Mouse (Mus musculus): ENCODE data around the gene Sephs1.
"Not testable (repeated sequence)": the region's sequence is repeated elsewhere in the genome, so short reads cannot be mapped to it uniquely, and the experiment has no call there.

Sephs1 gene

DNA sequence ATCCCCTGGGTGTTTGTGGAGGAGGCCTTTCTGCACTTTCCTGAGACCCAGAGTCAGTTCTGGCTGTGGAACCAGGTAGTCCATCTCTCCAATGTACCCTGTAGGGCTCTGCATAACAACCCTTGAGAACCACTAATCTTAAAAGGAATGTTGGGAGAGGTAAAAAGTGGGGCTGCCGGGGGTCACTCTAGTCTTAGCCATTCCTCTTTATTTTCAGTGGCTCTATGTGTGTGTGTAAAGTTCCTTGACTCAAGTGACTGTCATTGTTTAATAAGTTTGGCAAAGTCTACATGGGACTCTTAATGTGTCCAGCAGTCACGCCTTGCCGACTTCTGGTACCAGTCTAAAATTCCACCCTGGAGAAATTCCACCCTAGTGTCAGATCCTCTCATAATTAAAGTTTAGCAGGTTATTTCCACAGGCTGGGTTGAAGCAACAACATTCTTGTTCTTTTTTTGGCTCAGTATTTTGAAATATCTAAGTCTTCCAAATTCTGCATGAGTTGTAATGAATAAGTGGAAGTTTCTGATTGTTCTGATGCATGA, 27.5 kb downstream of the Sephs1 start:
- no peak for DNase-seq

DNA sequence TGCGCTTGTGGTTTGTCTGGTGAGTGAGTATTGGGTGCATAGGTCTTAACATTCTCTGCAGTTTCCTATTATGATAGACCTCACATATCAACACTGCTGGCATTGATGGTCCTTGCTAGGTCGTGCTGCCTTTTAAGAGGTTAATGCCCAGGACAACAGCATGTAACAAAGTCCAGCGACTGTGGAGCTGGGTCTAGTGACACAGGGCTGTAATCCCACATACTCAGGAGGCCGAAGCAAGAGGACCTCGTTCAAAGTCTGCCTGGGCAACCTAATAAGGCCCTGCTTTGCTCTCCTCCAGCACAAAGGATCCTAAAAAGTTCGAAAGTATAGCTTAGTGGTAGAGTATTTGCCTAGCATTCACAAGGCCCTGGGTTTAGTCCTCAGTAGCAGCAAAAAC, 28.5 kb downstream of the Sephs1 start:
- DNase-seq, result no peak

DNA sequence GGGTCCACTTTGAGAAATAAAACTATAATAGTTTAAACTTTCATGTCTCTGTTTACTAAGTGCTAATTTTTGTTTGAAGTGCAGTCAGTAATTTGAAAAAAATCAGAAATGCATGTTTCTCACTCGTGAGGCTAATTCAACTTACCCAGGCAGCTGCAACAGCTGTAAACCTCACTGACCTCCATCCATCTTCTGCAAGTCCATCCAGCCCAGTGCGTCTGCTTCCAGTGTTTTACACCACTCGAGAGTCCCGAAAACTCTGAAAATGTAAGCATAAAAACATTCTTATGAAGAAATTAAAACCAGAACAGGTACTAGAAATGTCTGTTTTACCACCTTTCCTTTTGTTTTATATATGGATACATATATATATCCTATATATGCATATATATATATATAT, 29.2 kb downstream of the Sephs1 start:
- DNase-seq, result no peak

DNA sequence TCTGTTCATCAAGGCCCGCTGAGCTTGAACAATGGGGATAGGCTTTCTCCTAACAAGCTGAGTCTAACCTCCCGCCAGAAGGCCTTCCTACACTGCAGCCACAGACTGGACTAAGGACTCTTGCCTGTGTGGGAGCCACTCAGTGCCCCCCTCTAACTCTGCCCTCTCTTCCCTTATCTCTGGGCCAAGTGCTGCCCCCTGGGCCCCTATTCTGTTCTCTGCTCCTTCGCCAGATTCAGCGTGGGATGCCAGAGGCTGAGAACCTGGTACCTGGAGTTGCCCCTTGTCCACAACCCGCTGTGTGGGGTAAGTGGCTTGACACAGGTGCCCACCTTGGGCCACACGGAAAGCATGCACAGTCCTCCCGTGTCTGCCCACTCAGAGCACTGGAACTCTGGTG, 32.6 kb downstream of the Sephs1 start:
- DNase-seq, result no peak

DNA sequence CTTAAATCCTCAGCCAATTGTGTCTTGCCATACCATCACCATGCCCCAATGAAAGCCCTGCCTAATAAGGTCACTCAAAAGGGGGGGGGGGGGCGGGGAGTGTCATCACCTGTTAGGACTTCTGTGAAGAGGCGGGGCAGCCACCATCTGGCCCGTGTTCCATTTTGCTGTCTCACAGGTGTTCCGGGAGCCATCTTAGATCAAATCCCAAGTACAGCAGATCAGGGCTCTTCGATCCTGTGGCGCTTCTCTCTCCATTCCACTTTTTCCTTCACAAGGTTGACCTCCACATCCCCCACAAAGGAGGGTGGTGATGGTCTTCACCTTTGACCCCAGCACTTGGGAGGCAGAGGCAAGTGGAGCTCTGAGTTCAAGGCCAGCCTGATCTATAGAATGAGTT, 34.7 kb downstream of the Sephs1 start:
- no peak for DNase-seq

DNA sequence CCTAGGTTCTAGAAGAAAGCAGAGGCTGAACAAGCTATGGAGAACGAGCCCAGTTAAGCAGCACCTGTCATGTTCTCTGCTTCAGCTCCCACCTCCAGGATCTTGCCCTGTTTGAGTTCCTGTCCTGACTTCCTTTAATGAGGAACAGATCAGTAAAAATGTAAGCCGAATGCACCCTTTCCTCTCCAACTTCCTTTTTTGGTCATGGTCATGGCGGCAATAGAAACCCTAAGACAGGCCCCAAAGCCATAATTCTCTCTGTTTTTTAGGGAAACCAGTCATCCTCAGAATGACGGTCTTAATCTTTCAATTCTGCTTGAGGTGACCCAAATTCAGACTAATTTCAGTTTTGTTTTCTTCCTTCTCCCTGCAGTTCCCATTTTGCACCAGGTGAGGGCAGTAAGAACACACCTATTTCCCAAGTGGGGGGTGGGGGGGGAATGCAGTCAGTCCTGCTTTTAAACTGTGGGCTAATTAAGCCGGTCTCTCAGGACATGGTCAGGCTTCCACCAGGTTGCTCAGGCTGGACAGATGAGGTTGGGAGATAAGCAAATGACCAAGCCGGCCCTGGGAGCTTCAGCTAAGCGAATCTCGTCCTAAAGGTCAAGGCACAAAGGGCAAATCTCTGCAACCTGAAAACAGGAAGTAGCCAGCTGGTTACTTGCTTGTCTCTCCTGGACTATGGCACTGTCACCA, 36.1 kb downstream of the Sephs1 start:
- DNase-seq, result peak; percentile 44

DNA sequence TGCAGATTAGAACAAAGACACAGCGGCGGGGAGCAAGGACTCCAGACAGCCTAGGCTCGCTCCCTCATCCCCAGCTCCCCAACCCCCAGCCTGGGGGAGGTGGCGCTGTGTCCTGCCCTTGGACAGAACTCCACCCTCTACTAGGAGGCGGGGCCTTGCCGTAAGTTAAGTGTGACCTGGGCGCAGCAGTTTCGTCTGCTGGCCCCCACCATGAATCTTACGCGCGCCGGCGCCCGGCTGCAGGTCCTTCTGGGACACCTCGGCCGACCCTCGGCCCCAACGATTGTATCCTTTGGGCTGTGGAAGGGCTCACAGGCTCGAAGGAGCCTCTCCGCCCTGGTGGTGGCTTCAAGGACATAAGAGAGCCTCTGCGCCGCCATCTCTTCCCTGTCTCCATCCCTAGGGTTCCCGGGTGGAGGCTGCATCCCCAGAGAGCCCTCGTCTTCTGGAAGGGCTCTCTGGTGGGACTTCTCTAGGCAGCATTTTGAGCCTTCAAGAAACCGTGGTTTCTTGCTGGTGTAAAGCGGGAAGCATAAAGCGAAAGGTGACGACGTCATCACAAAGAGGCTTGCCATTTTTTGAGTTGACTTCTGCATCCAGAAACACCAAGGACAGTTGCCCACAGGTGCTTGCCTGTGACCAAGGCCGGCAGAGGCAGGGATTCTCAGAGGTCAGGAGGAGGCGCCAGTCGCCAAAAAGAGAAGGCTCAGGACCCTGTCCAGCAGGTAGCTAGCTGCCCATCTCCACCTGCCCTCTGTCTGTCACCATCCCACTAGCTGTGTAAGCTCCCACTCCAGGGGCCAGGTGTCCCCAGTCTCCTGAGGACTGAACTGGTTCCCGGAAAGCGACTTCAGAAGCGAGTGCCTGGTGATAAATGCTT, 37.7 kb downstream of the Sephs1 start, which contains the start of gene Phyh:
Gene Phyh, plus strand, starts transcription at position 160 of the 880 bp plus-strand sequence.
- DNase-seq, result peak; percentile 89

DNA sequence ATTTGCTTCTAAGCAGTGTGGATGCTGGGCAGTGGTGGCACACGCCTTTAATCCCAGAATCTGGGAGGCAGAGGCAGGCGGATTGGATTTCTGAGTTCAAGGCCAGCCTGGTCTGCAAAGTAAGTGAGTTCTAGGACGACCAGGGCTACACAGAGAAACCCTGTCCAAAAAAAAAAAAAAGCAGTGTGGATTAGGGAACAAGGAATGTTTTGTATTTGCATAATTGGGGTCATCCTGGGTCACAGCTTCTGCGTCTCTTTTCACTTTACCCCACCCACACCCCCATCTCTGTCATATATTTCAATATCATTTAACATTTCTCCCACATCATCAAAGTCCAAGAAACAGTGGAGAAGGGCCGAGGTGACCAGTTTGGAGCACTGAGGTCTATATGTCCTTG, 39.7 kb downstream of the Sephs1 start:
- DNase-seq, result no peak

DNA sequence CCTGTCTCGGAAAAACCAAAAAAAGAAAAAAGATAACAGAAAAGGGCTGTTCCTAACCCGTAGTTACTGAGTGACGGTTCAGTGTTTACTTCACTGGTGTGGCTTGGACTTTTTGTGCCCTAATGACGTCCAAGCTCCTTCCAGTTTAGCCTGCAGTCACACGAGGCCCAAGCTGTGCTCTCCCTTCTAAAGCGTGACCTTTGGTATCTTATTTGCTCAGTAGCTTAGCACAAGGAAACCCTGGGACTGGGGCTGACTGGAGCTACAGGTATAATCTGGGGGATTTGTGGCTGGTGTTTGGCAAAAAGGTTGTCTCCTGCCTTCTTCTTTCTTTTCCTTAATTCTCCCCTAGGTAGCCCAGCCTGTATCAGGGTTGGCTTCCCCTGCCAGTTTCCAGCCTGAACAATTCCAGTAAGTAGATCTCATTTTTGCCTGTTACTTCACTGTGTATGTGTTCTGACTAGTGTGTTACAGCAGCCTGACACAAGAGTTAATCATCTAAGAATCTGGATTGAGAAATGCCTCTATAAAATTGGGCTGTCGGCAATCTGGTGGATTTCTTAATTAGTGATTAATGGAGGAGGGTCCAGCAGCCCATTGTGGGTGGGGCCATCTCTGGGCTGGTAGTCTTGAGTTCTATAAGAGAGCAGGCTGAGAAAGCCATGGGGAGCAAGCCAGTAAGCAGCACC, 41.3 kb downstream of the Sephs1 start:
- DNase-seq, result no peak

DNA sequence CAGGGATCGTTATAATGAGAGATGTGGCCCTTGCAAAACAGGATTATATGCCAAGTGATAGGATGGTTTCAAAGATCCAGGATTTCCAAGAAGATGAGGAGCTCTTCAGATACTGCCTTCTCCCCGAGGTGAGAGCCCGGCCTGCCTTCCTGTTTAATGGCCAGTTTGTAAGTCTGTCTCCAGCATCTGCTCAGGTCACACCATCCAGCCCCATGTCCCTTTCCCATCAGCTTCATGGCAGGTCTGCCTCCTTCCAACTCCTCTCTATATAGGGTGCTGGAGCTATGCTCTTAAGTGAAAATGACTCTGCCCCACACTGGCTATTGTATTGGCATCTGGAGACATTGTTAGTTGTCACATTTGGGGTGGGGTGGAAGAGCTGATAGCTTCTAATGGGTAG, 46.0 kb downstream of the Sephs1 start:
- DNase-seq, result no peak

DNA sequence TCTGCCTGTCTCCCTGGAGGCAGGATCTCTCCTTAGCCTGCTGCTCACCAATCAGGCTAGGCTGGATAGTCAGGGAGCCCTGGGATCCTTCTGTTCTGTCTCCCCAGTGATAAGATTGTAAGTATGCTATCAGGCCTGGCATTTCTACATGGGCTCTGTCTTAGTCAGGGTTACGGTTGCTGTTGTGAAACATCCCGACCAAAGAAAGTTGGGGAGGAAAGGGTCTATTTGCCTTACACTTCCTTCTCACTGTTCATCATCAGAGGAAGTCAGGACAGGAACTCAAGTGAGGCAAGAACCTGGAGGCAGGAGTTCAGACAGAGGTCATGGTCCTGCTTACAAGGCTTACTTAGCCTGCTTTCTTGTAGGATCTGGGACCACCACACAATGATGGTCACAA, 47.9 kb downstream of the Sephs1 start:
- no peak for DNase-seq

DNA sequence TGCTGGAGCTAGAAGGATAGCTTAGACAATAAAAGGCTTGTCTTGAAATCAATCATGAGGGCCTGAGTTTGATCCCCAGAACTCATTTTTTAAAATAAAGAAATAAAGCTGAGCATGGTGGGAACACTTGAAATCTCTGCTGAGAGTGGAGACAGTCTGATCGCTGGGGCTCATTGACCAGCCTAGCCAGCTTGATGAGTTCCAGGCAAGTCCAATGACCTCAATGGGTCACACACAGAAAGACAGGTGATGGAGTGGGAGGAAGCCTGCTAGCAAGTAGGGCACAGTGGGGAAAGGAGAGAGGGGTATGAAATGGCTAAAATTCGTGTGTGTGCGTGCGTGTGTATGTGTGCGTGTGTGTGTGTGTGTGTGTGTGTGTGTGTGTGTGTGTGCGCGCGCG, 53.2 kb downstream of the Sephs1 start:
- DNase-seq, result no peak

DNA sequence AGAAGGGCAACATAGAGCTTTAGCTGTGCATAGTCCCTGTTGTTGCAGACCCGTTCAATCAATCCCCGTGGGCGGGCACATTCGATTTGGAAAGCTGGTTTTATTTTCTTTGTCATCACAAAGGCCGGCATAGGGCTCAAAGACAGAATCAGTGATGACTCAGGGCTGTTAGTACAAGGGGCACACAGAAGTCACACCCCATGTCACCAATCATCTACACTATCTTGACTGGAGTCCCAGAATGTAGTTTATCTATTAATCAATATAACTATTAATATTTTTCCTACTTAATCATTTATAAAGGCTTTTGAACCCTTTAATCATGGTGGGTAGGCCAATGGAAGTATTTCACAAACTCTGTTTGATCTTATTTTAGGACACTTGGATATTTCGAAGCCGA, 56.6 kb downstream of the Sephs1 start:
- DNase-seq, result no peak

DNA sequence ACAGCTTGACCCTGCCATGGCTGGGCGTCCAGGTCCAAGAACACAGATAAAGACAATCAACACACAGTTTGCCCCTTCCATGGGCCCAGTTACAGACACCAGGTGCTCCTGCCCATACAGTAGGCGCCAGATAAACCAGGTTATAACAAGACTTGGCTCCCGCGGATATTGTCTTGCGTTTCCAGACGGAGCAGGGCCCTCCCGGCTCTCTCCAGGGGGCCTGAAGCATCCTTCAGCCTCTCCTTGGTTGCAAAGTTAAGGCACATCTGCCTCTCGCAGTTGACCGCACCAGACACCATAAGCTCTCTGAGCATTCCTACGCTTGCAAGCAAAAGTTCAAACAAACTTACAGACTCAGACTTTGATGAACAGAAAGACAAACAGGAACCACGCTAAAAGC, 59.5 kb downstream of the Sephs1 start:
- no peak for DNase-seq

DNA sequence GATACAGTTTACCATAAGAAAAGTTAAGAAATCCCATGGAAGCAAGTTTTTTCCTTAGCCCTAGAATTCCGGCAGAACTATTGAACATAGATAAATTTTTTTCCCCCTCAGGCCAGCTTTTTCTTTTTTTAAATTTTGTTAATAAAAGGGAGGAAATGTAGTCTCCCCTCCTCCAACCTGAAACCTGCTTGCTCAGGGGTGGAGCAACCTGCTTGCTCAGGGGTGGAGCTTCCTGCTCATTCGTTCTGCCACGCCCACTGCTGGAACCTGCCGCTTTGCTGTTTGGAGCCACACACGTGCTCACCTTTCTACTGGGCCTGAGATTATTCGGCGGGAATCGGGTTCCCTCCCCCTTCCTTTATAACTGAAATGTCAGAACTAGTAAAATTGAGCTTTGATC, 68.3 kb downstream of the Sephs1 start:
- not testable (repeated sequence) for DNase-seq

DNA sequence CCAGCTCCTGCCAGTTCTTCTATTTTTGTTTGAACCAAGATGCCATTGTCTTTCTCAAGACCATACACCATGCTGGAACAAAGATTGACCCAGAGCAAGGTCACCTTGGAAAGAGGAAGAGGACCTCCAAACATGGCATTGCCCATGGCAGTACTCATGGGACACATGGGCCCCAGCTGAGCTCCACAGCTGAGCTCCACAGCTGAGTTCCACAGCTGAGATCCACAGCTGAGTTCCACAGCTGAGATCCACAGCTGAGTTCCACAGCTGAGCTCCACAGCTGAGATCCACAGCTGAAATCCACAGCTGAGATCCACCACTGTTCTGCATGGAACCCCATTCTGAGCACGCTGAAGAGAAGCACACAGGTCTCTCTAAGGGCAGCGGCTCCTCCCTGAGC, 69.6 kb downstream of the Sephs1 start:
- no peak for DNase-seq

DNA sequence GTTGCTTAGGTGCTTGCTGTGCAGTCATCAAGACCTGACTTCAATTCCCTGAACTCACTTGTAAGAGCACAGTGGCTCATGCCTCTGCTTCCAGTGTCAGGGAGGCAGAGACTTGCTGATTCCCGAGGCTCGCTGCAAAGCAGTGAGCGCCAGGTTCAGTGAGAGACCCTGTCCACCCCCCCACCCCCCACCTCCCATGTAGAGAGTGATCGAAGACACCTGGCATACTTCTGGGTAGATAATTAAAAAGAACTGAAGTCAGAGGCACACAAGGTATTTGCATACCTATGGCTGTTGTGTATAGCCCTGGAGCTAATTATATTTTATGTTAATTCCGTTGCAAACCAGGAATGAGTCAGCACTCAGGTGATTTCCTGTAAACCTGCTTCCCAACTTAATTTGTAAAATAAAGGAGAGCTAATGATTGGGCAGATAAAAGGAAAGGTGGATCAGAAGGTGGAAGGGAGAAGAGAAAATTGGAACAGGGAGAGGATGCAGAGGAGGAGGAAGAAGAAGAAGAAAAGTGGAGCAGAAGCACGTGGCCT, 72.9 kb downstream of the Sephs1 start:
- no peak for DNase-seq

DNA sequence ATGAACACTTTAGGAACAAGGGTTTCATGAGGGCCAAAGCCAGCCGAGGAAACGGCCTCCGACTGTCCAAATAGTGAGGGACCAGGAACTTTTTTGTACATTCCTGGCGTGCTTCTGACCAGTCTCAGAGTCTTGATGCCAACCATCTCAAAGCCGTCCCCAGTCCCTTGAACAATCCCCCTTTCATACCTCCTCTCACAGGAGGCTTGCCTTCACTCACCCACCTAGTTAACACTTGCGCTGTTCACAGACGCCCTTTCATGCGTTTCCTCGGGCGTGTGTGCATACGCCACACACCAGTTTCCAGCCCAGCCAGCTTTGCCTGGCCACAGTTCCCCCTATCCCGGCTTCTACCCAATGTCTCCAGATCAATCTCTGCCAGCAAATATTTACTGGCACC, 76.7 kb downstream of the Sephs1 start:
- DNase-seq, result no peak

All from layer of hippocampus, adult 9-11 months (tissue).